Mouse (Mus musculus) small intestine, adult 2 months (tissue): Measurements from ENCODE around the gene Vcl.

Source experiments
- CTCF ChIP-seq: fragments of 200-500 bp; IDR thresholded peaks from 2 replicates; pipeline ENCODE4 v1.5.1; 2012; ENCODE audit warnings: low read depth, mild to moderate bottlenecking, control low read depth, inconsistent platforms, low read length, moderate library complexity, mixed read lengths; ENCODE audit not compliant: insufficient replicate concordance, insufficient read length; ENCODE audit errors: extremely low read depth
- POLR2A ChIP-seq: fragments of 200-500 bp; IDR thresholded peaks from 2 replicates; pipeline ENCODE4 v1.6.1; 2012; ENCODE audit warnings: low read depth, mild to moderate bottlenecking, control low read depth, inconsistent platforms, low read length, moderate library complexity

GRCm38 (mm10) chr14:20887541-20888085 lies 41.6 kb upstream of the Vcl start:
- TF ChIP-seq POLR2A = no peak
- no peak for TF ChIP-seq CTCF
